Comparison of ENCODE assay signal across 25 mouse cellular contexts in genomic region chr8:84539376-84539775, GRCm38 (mm10).
A peak's percentile ranks its signal among the peaks of the same experiment; 100 is the strongest.
DNase-seq lines count a peak whose midpoint lies in the region; TF ChIP-seq lines count a peak whose summit lies in the region.
"Had no signal": no experiment of that assay in that cellular context is flagged by ENCODE, and none has a peak within 500 bp of the region (broad histone marks: within the 10 kb centered on the region; RNA-seq: fewer than 3 reads in every experiment).

No protein-coding gene starts in this region.

- no peak overlapping the region for H3K9ac ChIP-seq in ES-Bruce4 (ENCODE audit: low read depth, poor library complexity, severe bottlenecking)
- H3K9ac ChIP-seq: embryonic facial prominence, embryonic 12.5 days; embryonic facial prominence, embryonic 15.5 days; forebrain, postnatal 0 days; heart, embryonic 13.5 days; hindbrain, embryonic 14.5 days had no signal

- 40% methylated on average over 6 of the region's 6 CpGs for WGBS in lung, adult 2 months

- no peak overlapping the region for H3K4me3 ChIP-seq in lung, adult 2 months (replicated peaks; ENCODE audit: extremely low read depth, low read depth, low read length)
- no peak overlapping the region for H3K4me3 ChIP-seq in ES-Bruce4 (ENCODE audit: low read depth, low read length)
- H3K4me3 ChIP-seq: embryonic facial prominence, embryonic 12.5 days; embryonic facial prominence, embryonic 15.5 days; heart, adult 2 months; heart, embryonic 10.5 days; heart, embryonic 13.5 days had no signal

- H3K36me3 ChIP-seq in ES-Bruce4 (ENCODE audit: control insufficient read depth, insufficient read depth, low read length, poor library complexity, severe bottlenecking): no peaks in the 10 kb centered on the region
- H3K36me3 ChIP-seq: embryonic facial prominence, embryonic 12.5 days; embryonic facial prominence, embryonic 15.5 days; heart, embryonic 13.5 days had no signal

- TF ChIP-seq POLR2A in lung, adult 2 months (IDR thresholded peaks at IDR 0.05; ENCODE audit: borderline replicate concordance, extremely low read depth, low read depth, low read length): no peak
- no peak for TF ChIP-seq POLR2A in ES-Bruce4 (IDR thresholded peaks at IDR 0.05; ENCODE audit: insufficient read depth, low read length)

- peak; percentile 3 for DNase-seq in lung, postnatal 36 days
- DNase-seq in lung, adult 2 months: no peak
- DNase-seq in ES-CJ7 (ENCODE audit: low read depth, low spot score) (peak; percentile 93), WW6 (ENCODE audit: low read depth, low spot score) (peak; percentile 52)
- no peak for DNase-seq in embryo, embryonic 10 days (ENCODE audit: low spot score)
- no peak for DNase-seq in kidney, postnatal 4 days
- DNase-seq in adrenal gland, postnatal 4 days (ENCODE audit: low spot score in 2 of 2): no peak
- DNase-seq: adrenal gland, adult 2 months; adrenal gland, postnatal 14 days; cerebellum, adult 18-20 months; cerebellum, adult 9-10 months; cerebellum, postnatal 14 days; forebrain, postnatal 0 days; gastrocnemius, postnatal 10 days; gastrocnemius, postnatal 36 days; heart, adult 2 months; heart, postnatal 14 days; heart, postnatal 4 days had no signal

- no peaks in the 10 kb centered on the region for H3K4me1 ChIP-seq in lung, adult 2 months (ENCODE audit: control insufficient read depth, insufficient read depth, low read length)
- H3K4me1 ChIP-seq in ES-Bruce4 (ENCODE audit: control insufficient read depth, insufficient read depth, low read length): no peaks in the 10 kb centered on the region
- H3K4me1 ChIP-seq: embryonic facial prominence, embryonic 12.5 days; embryonic facial prominence, embryonic 15.5 days had no signal

- H3K27me3 ChIP-seq in ES-Bruce4 (ENCODE audit: control insufficient read depth, insufficient read depth, low read length, poor library complexity, severe bottlenecking): no peaks in the 10 kb centered on the region
- H3K27me3 ChIP-seq: embryonic facial prominence, embryonic 12.5 days; embryonic facial prominence, embryonic 15.5 days had no signal

- TF ChIP-seq CTCF in lung, adult 2 months (IDR thresholded peaks at IDR 0.05; ENCODE audit: insufficient read depth, low read length): no peak
- no peak for TF ChIP-seq CTCF in ES-Bruce4 (IDR thresholded peaks at IDR 0.05; ENCODE audit: low read depth, low read length)

- peaks cover 2% of the 10 kb centered on the region; the same call in 1 of the 2 replicates for H3K9me3 ChIP-seq in ES-Bruce4 (replicated peaks; ENCODE audit: control insufficient read depth, insufficient read depth, low read length, poor library complexity, severe bottlenecking)
- H3K9me3 ChIP-seq: embryonic facial prominence, embryonic 12.5 days; embryonic facial prominence, embryonic 15.5 days; heart, embryonic 10.5 days; heart, embryonic 13.5 days had no signal

- no peak overlapping the region for H3K27ac ChIP-seq in ES-Bruce4 (ENCODE audit: insufficient read depth, low read length)
- H3K27ac ChIP-seq: embryonic facial prominence, embryonic 12.5 days; embryonic facial prominence, embryonic 15.5 days; heart, adult 2 months; heart, embryonic 10.5 days; heart, embryonic 13.5 days; hindbrain, embryonic 14.5 days; hindbrain, postnatal 0 days had no signal

- 0 out of 2 replicates have a peak, but pooled peaks have one; percentile 7 for TF ChIP-seq EP300 in ES-Bruce4 (IDR thresholded peaks at IDR 0.05; ENCODE audit: insufficient read depth, low read depth, low read length)

Comparison
In these comparisons a context has a peak if more than half of its experiments do, and no peak if none do; other contexts are left out.
1. DNase-seq: peak in lung, postnatal 36 days (single experiment), ES-CJ7 (single experiment) and WW6 (single experiment); none in lung, adult 2 months (single experiment), embryo, embryonic 10 days (single experiment), kidney, postnatal 4 days (0 of 2) and adrenal gland, postnatal 4 days (0 of 2).